Mouse (Mus musculus) frontal cortex, postnatal 10 days (tissue): ENCODE measurements at regions not wholly inside any gene's neighbourhood (a gene's known extent, or its start where the extent isn't known, plus 50 kb on each side); places are given as distances from the start of the nearest gene placed in this dataset.
A peak's percentile ranks its signal among the peaks of the same experiment; 100 is the strongest.
"Not testable (repeated sequence)": the region's sequence is repeated elsewhere in the genome, so short reads cannot be mapped to it uniquely, and the experiment has no call there.

ENCODE experiments used
- DNase-seq, 2 experiments: peaks; one replicate each; pipeline ENCODE4 v3.0.0; 2022; ENCODE audit warnings: low spot score in 2 of 2, mixed read lengths in 1 of 2

- no peak for DNase-seq
Observed at GRCm38 (mm10) chr17:61337094-61337493, 1544.0 kb downstream of the Efna5 start.

- DNase-seq = no peak
Observed at GRCm38 (mm10) chr17:61325401-61325800, 1555.7 kb downstream of the Efna5 start.

- no peak for DNase-seq
Observed at GRCm38 (mm10) chr17:61320865-61321264, 1560.3 kb downstream of the Efna5 start.

GRCm38 (mm10) chr17:61313424-61313823, 1567.7 kb downstream of the Efna5 start:
- no peak for DNase-seq

- DNase-seq = no peak
Observed at GRCm38 (mm10) chr17:61311189-61311588, 1569.9 kb downstream of the Efna5 start.

- DNase-seq = no peak
Observed at GRCm38 (mm10) chr17:61303611-61304010, 1577.5 kb downstream of the Efna5 start.

GRCm38 (mm10) chr17:61301984-61302383, 1579.1 kb downstream of the Efna5 start:
- DNase-seq = peak; percentile 8 to 9

GRCm38 (mm10) chr17:61301171-61301570, 1579.9 kb downstream of the Efna5 start:
- DNase-seq = no peak

- no peak for DNase-seq
Observed at GRCm38 (mm10) chr17:61291129-61291528, 1590.0 kb downstream of the Efna5 start.

- DNase-seq = no peak
Observed at GRCm38 (mm10) chr17:61288590-61288989, 1592.5 kb downstream of the Efna5 start.

GRCm38 (mm10) chr17:61273631-61274030, 1607.5 kb downstream of the Efna5 start:
- no peak for DNase-seq

- not testable (repeated sequence) for DNase-seq
Observed at GRCm38 (mm10) chr17:61256526-61256925, 1624.6 kb downstream of the Efna5 start.

- DNase-seq = no peak
Observed at GRCm38 (mm10) chr17:61248411-61248810, 1632.7 kb downstream of the Efna5 start.

GRCm38 (mm10) chr17:61217198-61217722, 1663.9 kb downstream of the Efna5 start:
- no peak for DNase-seq

- no peak for DNase-seq
Observed at GRCm38 (mm10) chr17:61204316-61204715, 1676.8 kb downstream of the Efna5 start.

GRCm38 (mm10) chr17:61187880-61188279, 1693.2 kb downstream of the Efna5 start:
- DNase-seq = not testable (repeated sequence)

GRCm38 (mm10) chr17:61176586-61176985, 1704.5 kb downstream of the Efna5 start:
- DNase-seq = no peak

GRCm38 (mm10) chr17:61159437-61159836, 1721.7 kb downstream of the Efna5 start:
- DNase-seq = no peak

- no peak for DNase-seq
Observed at GRCm38 (mm10) chr17:61137006-61137405, 1744.1 kb downstream of the Efna5 start.

GRCm38 (mm10) chr17:61127767-61128166, 1753.3 kb downstream of the Efna5 start:
- DNase-seq = no peak

- no peak for DNase-seq
Observed at GRCm38 (mm10) chr17:61106302-61106701, 1774.8 kb downstream of the Efna5 start.

- no peak for DNase-seq
Observed at GRCm38 (mm10) chr17:61060450-61060849, 1820.7 kb downstream of the Efna5 start.

- no peak for DNase-seq
Observed at GRCm38 (mm10) chr17:61058471-61058870, 1822.6 kb downstream of the Efna5 start.

- DNase-seq = no peak
Observed at GRCm38 (mm10) chr17:61033544-61034251, 1847.4 kb downstream of the Efna5 start.
